Mouse (Mus musculus) bone marrow macrophage, adult 2 months (primary cell): ENCODE results near the gene Slc39a5. TPM values are rescaled to one million over a fixed set of nuclear protein-coding genes. Genes with fewer than 3 reads are reported as not detected.

Source experiments
- H3K27ac ChIP-seq: 2 replicates; pipeline ENCODE4 v1.5.1; 2012; ENCODE audit warnings: low read depth, low read length; ENCODE audit not compliant: insufficient read depth
- H3K4me1 ChIP-seq: 2 replicates; pipeline ENCODE4 v1.6.1; 2012; ENCODE audit warnings: low read length; ENCODE audit not compliant: control insufficient read depth, insufficient read depth
- H3K4me3 ChIP-seq: 2 replicates; pipeline ENCODE4 v1.5.1; 2012; ENCODE audit warnings: mild to moderate bottlenecking, low read length, moderate library complexity; ENCODE audit not compliant: insufficient read depth
- CTCF ChIP-seq: IDR thresholded peaks from 2 replicates; pipeline ENCODE4 v1.5.1; 2012; ENCODE audit warnings: low read depth, mild to moderate bottlenecking, low read length, moderate library complexity
- POLR2A ChIP-seq: IDR thresholded peaks from 2 replicates; pipeline ENCODE4 v1.6.1; 2012; ENCODE audit warnings: mild to moderate bottlenecking, low read depth, low read length, borderline replicate concordance
- polyA plus RNA-seq: library from polyadenylated mRNA; stranded (reverse); fragments of >200 nt; gene quantifications from 2 replicates; pipeline ENCODE4 v1.2.4, GENCODE M21; 2012; ENCODE audit not compliant: missing spikeins, insufficient read depth, insufficient read length

Gene Slc39a5
- polyA plus RNA-seq, 1 experiment: not detected

DNA sequence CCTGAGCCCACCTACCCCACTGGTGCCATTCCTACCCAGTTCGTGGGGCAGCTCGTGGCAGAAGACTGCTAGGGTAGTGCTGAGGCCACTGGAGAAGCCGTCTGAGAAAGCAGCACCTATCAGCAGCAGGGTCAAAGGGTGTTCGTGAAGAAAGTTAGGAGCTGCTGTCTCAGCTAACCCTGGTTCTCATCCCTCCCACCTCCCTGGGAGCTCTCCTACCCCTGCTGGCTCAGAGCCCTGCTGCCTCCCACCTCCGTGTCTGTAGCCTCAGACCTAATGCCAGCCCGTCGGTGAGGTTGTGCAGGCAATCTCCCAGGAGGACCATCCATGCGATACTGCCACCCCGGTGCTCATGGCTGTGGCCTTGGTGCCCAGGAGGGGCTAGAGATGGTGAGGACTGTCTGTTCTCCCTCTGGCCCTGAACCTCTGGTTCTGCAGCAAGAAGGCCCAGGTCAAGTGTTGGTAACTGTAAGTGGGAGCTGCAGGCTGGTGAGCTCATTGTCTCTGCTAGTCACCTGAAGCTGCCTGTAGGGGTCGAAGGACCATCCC, 4.2 kb downstream of the Slc39a5 start:
- Histone ChIP-seq H3K27ac (no peak overlapping the region), H3K4me3 (no peak overlapping the region), H3K4me1 (no peaks in the 10 kb centered on the region)
- no peak for TF ChIP-seq CTCF
- no peak for TF ChIP-seq POLR2A

- no peak for TF ChIP-seq POLR2A
- TF ChIP-seq CTCF: no peak
- no peaks in the 10 kb centered on the region for H3K4me1 ChIP-seq
- no peak overlapping the region for H3K4me3 ChIP-seq
- no peak overlapping the region for H3K27ac ChIP-seq
Observed at GRCm38 (mm10) chr10:128396017-128396673, 4.9 kb downstream of the Slc39a5 start.

- no peak overlapping the region for H3K4me3 ChIP-seq
- H3K4me1 ChIP-seq: peaks cover 8% of the 10 kb centered on the region
- H3K27ac ChIP-seq: no peak overlapping the region
- no peak for TF ChIP-seq POLR2A
- TF ChIP-seq CTCF: no peak
Observed at GRCm38 (mm10) chr10:128391850-128392249, 9.2 kb downstream of the Slc39a5 start.

DNA sequence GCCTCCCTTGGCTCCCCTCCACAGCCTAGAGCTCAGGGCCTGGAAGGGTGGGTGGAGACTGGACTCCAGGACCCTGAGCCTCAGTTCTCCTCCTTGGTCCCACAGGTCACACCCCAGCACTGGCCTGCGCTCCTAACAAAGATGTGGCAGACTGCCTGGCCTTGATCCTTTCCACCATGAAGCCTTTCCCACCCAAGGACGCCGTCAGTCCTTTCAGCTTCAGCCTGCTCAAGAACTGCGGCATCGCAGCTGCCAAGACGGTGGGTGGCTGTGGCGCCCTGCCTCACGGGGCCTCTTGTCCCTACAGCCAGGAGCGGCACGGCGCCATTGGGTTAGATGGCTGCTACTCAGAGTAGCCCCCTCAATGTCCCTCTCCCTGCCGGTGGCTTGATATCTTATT, 10.7 kb downstream of the Slc39a5 start:
- TF ChIP-seq CTCF (no peak), POLR2A (no peak)
- Histone ChIP-seq H3K4me1 (peaks cover 8% of the 10 kb centered on the region), H3K4me3 (no peak overlapping the region), H3K27ac (no peak overlapping the region)

DNA sequence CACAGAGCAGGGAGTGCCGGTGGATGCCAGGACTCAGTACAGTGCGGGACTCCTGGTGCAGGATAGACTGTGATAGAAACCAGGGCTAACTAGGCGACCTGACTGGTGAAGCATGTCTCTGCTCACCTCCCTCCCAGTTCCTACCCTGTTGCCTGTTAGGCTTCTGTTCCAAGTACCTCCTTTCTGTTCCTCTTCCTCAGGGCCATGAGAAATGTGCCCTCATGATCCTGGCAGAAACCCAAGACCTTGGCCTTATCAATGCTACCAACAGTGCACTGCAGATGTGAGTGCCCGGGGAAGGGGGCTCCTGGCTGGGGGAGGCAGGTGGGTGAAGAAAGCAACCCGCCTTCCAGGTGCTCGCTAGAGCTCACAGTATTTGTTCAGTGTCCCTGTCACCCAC, 11.5 kb downstream of the Slc39a5 start:
- TF ChIP-seq POLR2A (no peak), CTCF (no peak)

GRCm38 (mm10) chr10:128388941-128389340, 12.1 kb downstream of the Slc39a5 start:
- TF ChIP-seq POLR2A (no peak), CTCF (no peak)
- no peak overlapping the region for H3K27ac ChIP-seq

More for the DNA sequence above, 11.5 kb downstream of the Slc39a5 start:
- Histone ChIP-seq H3K27ac (no peak overlapping the region), H3K4me1 (peaks cover 8% of the 10 kb centered on the region), H3K4me3 (no peak overlapping the region)

GRCm38 (mm10) chr10:128385902-128386301, 15.1 kb downstream of the Slc39a5 start:
- Histone ChIP-seq H3K4me3 (no peak overlapping the region), H3K4me1 (peaks cover 8% of the 10 kb centered on the region), H3K27ac (no peak overlapping the region)
- TF ChIP-seq POLR2A (no peak), CTCF (no peak)

More at GRCm38 (mm10) chr10:128388941-128389340, 12.1 kb downstream of the Slc39a5 start:
- Histone ChIP-seq H3K4me1 (peaks cover 8% of the 10 kb centered on the region), H3K4me3 (no peak overlapping the region)

DNA sequence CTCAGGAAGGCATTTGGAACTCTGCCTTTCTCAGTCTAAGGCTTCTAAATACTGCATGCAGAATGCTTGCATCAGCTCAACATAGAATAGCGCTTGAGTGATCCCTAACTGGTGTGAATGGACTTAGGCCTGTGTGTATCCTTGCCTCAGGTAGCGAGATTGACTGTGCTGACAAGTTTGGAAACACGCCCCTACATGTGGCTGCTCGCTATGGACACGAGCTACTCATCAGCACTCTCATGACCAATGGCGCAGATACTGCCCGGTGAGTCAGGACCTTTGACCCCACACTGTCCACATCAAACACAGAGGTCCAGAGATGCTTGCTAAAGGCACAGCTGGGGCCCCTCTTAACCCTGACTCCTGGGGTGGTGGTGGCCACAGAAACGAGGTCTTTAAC, 18.5 kb downstream of the Slc39a5 start:
- TF ChIP-seq POLR2A (no peak), CTCF (no peak)
- no peak overlapping the region for H3K27ac ChIP-seq
- peaks cover 13% of the 10 kb centered on the region for H3K4me1 ChIP-seq
- no peak overlapping the region for H3K4me3 ChIP-seq

DNA sequence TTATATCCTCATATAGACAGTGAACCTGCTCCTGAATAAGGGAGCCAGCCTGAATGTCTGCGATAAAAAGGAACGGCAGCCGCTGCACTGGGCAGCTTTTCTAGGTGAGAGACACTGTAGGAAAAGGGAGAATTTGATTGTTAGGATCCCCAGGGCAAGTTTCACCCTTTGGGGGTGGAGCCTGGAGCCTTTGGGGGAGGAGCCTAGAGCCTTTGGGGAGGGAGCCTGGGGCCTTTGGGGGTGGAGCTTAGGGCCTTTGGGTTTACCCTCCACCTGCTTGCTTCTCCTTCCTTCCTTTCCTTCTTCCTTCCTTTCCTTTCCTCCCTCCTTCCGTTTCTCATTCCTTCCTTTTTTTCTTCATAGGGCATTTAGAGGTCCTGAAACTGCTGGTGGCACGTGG, 20.5 kb downstream of the Slc39a5 start:
- TF ChIP-seq POLR2A: no peak
- no peak for TF ChIP-seq CTCF
- Histone ChIP-seq H3K4me1 (peaks cover 21% of the 10 kb centered on the region), H3K4me3 (no peak overlapping the region), H3K27ac (no peak overlapping the region)

- no peak overlapping the region for H3K27ac ChIP-seq
- no peak for TF ChIP-seq CTCF
- no peak for TF ChIP-seq POLR2A
Observed at GRCm38 (mm10) chr10:128379260-128379659, 21.8 kb downstream of the Slc39a5 start.

More at GRCm38 (mm10) chr10:128379260-128379659, 21.8 kb downstream of the Slc39a5 start:
- no peak overlapping the region for H3K4me3 ChIP-seq
- peaks cover 22% of the 10 kb centered on the region for H3K4me1 ChIP-seq
